Mouse (Mus musculus) MEL-GATA-1-ER (cell line): ENCODE measurements around the gene Bptf.
"Not testable (repeated sequence)": the region's sequence is repeated elsewhere in the genome, so short reads cannot be mapped to it uniquely, and the experiment has no call there.

Experiments
- DNase-seq: peaks from one replicate; pipeline ENCODE4 v3.0.0-alpha.2; 2012; ENCODE audit warnings: low read depth; ENCODE audit errors: extremely low read depth

The Bptf gene

DNA sequence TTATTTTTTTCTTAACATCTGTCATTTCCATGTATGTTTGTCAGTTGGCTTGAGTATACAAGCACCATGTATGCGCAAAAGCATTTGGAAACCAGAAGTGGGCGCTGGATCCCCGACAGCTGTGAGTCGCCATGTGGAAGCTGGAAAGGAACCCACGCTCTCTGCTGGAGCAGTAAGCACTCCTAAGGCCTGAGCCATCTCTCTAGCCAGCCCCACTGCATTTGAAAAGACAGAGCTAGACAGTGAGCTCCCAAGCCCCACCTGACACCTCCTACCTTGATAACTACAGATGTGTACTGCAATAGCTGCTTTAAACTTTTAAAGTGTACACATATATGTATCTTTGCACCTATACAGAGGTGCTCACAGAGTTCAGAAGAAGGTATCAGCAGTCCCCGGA is 74.5 kb downstream of the Bptf start:
- no peak for DNase-seq

- no peak for DNase-seq
Observed at GRCm38 (mm10) chr11:107054870-107055269, 77.1 kb downstream of the Bptf start.

GRCm38 (mm10) chr11:107046766-107047620 is 84.9 kb downstream of the Bptf start:
- DNase-seq, result no peak

- no peak for DNase-seq
Observed at GRCm38 (mm10) chr11:107045546-107045945, 86.4 kb downstream of the Bptf start.

- peak; percentile 81 for DNase-seq
Observed at GRCm38 (mm10) chr11:107044321-107044720, 87.6 kb downstream of the Bptf start.

- no peak for DNase-seq
Observed at GRCm38 (mm10) chr11:107043361-107043760, 88.6 kb downstream of the Bptf start.

DNA sequence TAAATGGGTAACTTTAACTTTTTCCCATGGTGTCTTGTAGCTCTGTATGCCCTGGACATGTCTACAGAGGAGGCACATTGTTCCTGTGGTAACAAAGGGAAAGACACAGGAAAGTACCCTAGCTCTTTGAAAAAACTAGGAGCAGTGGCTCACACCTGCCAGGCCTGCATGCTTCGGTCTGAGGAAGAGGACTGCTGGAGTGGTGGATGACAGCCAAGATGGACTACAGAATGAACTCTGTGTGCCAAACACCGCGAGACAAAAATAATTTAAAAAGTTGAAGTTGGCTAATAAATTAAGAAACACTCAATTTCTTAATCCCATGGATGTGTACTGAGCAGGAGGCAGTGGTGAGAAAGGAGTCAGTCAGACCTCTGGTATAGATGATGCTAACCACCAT is 90.5 kb downstream of the Bptf start:
- no peak for DNase-seq

GRCm38 (mm10) chr11:107039417-107039816 is 92.5 kb downstream of the Bptf start:
- DNase-seq, result no peak

DNA sequence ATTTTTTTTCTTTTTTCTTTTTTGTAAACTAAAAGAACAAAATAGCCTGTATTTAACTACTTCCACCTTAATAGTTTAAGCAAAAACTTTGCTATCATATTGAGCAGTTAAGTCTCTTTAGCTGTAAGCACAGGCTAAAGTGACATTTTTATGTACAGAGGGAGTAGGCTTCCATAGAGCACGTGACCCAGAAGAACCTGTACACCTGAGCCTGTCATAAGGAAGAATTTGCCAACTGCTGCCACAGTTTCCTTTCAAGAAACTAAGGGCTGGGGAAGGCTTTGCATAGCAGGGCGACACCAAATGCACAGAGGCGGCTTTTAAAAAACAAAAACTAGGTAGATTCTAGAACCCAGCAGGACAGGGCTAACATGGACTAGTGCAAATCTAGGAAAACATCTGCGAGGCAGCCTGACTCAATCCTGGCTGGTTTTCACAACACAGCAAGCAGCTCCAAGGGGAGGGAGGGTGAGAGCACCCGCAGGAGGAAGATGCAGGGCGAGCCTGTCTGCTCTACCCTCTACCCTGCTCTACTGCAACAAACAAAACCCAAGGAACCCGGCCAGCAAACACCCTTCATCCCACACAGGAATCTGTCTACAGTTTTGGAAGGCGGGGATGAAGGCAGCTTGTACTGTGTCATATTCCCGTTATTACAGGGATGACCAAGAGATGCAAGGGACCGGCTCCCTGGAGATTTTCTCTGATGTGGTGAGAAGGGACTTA is 97.7 kb downstream of the Bptf start:
- DNase-seq, result no peak

- DNase-seq, result no peak
Observed at GRCm38 (mm10) chr11:107031635-107032034, 100.3 kb downstream of the Bptf start.

DNA sequence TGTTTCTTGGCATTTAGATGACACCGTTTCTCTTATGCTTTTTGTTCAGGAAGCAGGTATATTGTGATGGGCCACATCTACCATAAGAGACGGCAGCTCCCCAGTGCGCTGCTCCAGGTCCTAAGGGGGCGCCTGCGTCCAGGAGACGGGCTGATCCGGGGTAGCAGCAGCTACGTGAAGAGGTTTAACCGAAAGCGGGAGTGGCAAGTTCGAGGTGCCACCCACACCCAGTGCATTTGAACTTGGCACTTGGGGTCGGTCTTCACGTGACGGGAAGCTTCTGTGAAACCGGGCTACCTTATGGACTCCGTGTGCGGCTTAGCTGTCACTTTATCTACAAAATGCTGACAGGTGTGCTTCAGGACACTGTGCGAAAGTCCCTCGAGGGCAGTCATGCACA is 102.4 kb downstream of the Bptf start:
- no peak for DNase-seq

DNA sequence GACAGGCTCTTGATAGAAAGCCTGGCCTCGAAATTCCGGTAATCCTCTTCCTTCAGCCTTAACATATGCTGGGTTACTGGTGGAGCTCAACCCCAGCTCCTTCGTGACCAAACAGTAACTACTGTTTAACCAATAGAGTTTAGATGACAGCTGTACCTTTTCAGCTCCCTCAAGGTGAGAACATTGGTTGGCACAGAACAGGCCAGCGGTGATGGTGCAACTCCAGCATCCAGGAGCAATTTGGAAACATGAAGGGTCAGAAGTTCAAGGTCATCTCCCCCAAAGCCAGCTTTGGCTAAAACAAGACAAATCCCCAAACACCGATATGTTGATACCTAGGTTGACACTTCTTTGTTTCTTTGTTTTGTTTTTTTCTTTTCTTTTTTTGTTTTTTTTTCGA is 103.2 kb downstream of the Bptf start:
- DNase-seq, result no peak

GRCm38 (mm10) chr11:107028275-107028618 is 103.7 kb downstream of the Bptf start:
- no peak for DNase-seq

DNA sequence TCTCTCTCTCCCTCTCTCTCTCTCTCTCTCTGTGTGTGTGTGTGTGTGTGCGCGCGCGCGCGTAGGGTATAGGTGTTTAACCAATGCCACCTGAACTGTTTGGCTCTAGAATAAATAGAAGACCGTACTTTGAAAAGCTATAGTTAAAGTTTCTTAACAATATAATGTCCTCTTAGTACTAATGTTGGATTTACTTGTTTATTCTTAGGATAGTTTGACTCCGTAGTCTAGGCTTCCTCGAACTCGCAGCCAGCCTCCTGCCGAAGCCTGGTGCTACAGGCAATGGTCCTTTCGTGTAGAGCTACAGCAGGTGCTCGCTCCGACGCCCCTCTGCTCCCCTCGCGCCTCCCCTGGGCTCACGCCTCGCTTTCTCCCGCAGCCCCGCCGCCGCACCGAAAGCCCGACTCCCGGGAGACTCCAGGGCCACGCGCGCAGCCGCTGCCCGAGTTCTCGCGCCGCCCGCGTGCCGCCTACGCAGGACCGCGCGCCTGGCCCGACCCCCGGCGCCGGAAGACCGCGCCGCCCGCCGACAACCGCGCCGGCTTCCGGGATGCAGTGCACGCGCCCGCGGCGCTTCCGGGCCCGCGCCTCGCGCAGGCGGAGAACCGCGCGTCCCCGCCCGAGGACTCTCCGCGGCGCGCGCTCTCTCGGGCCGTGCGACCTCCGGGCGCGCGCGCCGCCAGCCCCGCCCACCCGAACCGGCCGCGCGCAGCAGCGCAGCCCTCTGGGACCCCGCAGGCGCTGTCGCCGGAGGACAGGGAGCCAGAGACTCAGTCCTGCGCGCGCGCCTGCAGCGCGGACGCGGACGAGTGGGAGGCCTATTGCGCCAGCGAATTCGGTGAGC is 104.3 kb downstream of the Bptf start:
- DNase-seq, result peak; percentile 64

DNA sequence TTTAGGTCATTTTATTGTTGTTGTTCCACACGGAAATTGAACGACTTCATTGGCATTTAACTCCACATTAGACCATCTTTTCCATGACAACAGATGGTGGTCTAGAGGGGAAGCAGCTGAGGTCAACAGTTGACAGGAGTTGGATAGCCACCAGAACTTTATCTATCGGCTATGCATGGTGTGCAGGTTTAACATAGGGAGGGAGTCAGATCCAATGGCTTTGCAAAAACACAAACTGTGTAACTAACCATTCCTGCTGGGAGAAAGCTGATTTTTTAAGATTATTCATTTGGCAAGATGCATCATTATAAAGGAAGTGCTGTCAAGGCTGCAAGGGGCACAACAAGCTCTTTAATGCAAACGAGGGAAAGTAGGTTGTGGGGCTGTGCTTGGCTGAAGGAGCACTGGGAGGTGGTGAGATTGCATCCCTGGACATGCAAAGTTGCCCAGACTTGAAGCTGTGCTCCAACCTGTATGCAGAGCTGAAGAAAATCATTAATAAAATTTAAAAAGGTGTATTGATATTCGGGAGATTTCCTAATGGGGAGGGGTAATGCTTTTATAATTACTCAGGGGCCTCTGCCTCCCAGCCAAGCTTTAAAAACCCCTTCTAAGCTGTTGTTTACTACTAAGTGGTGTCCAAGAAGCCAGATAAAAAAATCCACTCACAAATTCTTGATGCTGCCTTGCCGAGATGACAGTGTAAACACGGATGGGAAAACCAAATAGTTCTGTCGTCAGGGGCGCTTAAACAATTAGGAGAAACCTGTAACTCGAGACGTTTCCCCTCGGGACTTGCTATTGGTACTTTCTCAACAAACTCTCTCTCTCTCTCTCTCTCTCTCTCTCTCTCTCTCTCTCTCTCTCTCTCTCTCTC is 105.1 kb downstream of the Bptf start:
- DNase-seq, result no peak

DNA sequence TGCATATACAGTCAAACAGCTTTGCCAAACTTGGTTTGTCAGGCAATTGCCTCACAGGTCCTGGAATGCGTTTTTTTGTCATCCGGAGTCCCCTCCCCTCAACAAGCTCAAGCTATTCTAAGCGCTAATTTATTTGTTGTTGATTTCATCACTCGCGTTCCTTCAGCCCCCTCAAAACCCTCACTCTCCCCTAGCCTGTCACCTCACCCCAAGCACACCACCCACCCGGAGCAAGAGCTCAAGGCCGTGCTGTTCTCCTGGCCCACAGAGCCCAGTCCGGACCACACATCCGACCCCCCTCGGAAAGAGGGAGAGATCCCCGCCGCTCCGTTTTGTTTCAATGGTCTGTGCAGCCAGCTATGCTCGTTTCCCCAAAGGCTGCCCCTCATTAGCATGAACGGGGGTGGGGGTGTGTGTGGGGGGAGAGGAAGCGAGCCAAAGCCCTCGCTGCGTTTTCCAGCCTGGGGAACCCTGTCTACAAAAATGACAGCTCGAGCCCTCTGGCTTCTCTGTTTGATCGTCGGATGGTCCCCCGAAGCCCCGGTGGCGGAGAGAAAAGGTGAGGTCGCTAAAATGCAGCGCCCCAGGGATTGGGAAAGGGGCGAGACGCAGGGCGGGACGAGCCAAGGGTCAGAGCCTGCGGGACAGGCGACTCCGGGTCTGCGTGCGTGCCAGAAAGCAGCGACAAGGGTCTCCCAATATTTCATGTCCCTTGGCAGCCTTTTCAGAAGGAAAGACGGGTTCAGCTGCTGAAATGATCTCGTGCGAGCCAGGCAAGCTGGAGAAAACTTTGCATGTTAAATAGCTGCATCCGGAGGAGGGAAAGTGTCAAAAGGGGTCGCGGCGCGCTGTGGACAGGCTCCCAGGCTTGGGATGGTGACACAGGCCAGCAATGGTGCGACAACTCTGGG is 106.3 kb downstream of the Bptf start, which contains the start of gene 1810010H24Rik:
TSS of gene 1810010H24Rik (plus strand) at position 271 of the 911 bp plus-strand sequence.
- DNase-seq, result no peak

GRCm38 (mm10) chr11:107024406-107024805 is 107.5 kb downstream of the Bptf start:
- no peak for DNase-seq

- DNase-seq, result no peak
Observed at GRCm38 (mm10) chr11:107022050-107022683, 109.8 kb downstream of the Bptf start.

- not testable (repeated sequence) for DNase-seq
Observed at GRCm38 (mm10) chr11:107019722-107020121, 112.2 kb downstream of the Bptf start.
